Mouse (Mus musculus) bone marrow, adult 2 months (tissue): Measurements from ENCODE around the gene Lce3c.

Experiments
- CTCF ChIP-seq: fragments of 200-500 bp; IDR thresholded peaks from 2 replicates; pipeline ENCODE4 v1.5.1; 2011; ENCODE audit warnings: low read length, control low read depth; ENCODE audit not compliant: control insufficient read depth, insufficient read depth
- POLR2A ChIP-seq: fragments of 200-500 bp; IDR thresholded peaks from 2 replicates; pipeline ENCODE4 v1.6.1; 2011; ENCODE audit warnings: low read depth, mild to moderate bottlenecking, control low read depth, low read length, borderline replicate concordance; ENCODE audit not compliant: control insufficient read depth

DNA sequence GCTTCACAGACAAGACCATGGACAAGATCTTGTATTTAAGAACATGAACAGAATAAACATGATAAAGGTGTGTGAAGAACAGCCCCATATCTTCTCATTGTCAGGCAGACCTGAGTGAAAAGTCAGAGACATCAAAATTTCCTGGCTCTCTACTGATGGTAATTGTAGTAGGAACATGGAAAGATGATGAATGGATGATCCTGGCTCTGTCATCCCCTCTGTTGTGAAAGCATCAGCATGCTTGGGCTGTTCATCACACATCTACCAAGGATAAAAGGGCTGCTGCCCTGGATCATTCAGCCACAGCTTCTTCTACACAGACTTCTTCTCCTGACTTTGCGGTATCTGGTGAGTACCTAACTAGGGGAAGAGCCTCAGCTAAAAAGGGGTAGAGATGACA lies 12.8 kb downstream of the Lce3c start, which contains the start of gene Lce3d:
- no peak for TF ChIP-seq CTCF
- TF ChIP-seq POLR2A, result no peak
